In genomic region chr4:148154982-148155381, GRCm38 (mm10) we compare ENCODE assay signal across 11 mouse cellular contexts. TPM values are rescaled to one million over a fixed set of nuclear protein-coding genes. Genes with fewer than 3 reads are reported as not detected.
DNase-seq lines count a peak whose midpoint lies in the region; ATAC-seq and TF ChIP-seq lines count a peak whose summit lies in the region.
"Had no signal": no experiment of that assay in that cellular context is flagged by ENCODE, and none has a peak within 500 bp of the region (broad histone marks: within the 10 kb centered on the region; RNA-seq: fewer than 3 reads in every experiment).

No protein-coding gene starts in this region.

- H3K36me3 ChIP-seq in limb, embryonic 11.5 days (ENCODE audit: control insufficient read depth, insufficient read depth, low read length): no peaks in the 10 kb centered on the region
- H3K36me3 ChIP-seq in limb, embryonic 10.5 days: peaks cover 9% of the 10 kb centered on the region
- peaks cover 46% of the 10 kb centered on the region for H3K36me3 ChIP-seq in G1E (replicated peaks)
- H3K36me3 ChIP-seq: lung, embryonic 15.5 days had no signal

- 65% methylated on average over 3 of the region's 3 CpGs for WGBS in limb, embryonic 11.5 days
- WGBS in limb, embryonic 10.5 days: 70% methylated on average over 3 of the region's 3 CpGs

- H3K9me3 ChIP-seq in limb, embryonic 11.5 days (ENCODE audit: control insufficient read depth, low read length): no peaks in the 10 kb centered on the region
- H3K9me3 ChIP-seq in limb, embryonic 10.5 days (replicated peaks): no peaks in the 10 kb centered on the region
- no peaks in the 10 kb centered on the region for H3K9me3 ChIP-seq in G1E (replicated peaks)
- H3K9me3 ChIP-seq: embryonic facial prominence, embryonic 13.5 days; lung, embryonic 15.5 days had no signal

- peak; percentile 44; the same call in 1 of the 2 replicates for TF ChIP-seq CTCF in G1E (IDR thresholded peaks at IDR 0.05; ENCODE audit: low read depth, low read length)

- H3K4me2 ChIP-seq in limb, embryonic 11.5 days (ENCODE audit: low read depth, severe bottlenecking): no peak overlapping the region
- H3K4me2 ChIP-seq: embryonic facial prominence, embryonic 13.5 days; lung, embryonic 15.5 days had no signal

- H3K9ac ChIP-seq in limb, embryonic 11.5 days (ENCODE audit: low read length): no peak overlapping the region
- H3K9ac ChIP-seq: embryonic facial prominence, embryonic 13.5 days; lung, embryonic 15.5 days had no signal

- no peak overlapping the region for H3K27ac ChIP-seq in limb, embryonic 11.5 days (replicated peaks; ENCODE audit: low read depth, low read length)
- no peak overlapping the region for H3K27ac ChIP-seq in limb, embryonic 10.5 days
- H3K27ac ChIP-seq: embryonic facial prominence, embryonic 13.5 days; lung, embryonic 15.5 days had no signal

- peaks cover 11% of the 10 kb centered on the region for H3K4me1 ChIP-seq in limb, embryonic 11.5 days (ENCODE audit: control insufficient read depth, insufficient read depth, low read length)
- H3K4me1 ChIP-seq in limb, embryonic 10.5 days: peaks cover 37% of the 10 kb centered on the region
- H3K4me1 ChIP-seq in G1E (ENCODE audit: insufficient read depth, low read depth, low read length): peaks cover 45% of the 10 kb centered on the region

- H3K27me3 ChIP-seq in limb, embryonic 11.5 days (ENCODE audit: control insufficient read depth, insufficient read depth, low read length): 0 out of 2 replicates have a peak, but pooled peaks cover 5% of the 10 kb centered on the region
- H3K27me3 ChIP-seq in limb, embryonic 10.5 days (ENCODE audit: low read depth, poor library complexity, severe bottlenecking): peaks cover 32% of the 10 kb centered on the region
- H3K27me3 ChIP-seq in G1E (ENCODE audit: insufficient read depth, low read length): no peaks in the 10 kb centered on the region

- DNase-seq in embryo, embryonic 11 days: peak; percentile 67
- no peak for DNase-seq in embryo, embryonic 9.5 days (ENCODE audit: extremely low spot score)
- DNase-seq in limb, embryonic 11.5 days (ENCODE audit: low spot score): peak; percentile 65
- DNase-seq in limb, embryonic 10.5 days (ENCODE audit: low spot score): no peak
- no peak for DNase-seq in G1E (ENCODE audit: low spot score)
- DNase-seq in kidney, postnatal 10 days: peak; percentile 68
- DNase-seq in adrenal gland, adult 2 months: no peak

- no peak for ATAC-seq in limb, embryonic 11.5 days (ENCODE audit: insufficient number of reproducible peaks, low FRiP score, low TSS enrichment, low read depth)
- ATAC-seq in G1E (ENCODE audit: extremely low read depth, insufficient number of reproducible peaks, low FRiP score, poor library complexity, severe bottlenecking): no peak
- ATAC-seq in activated CD4-positive, CD25-positive, alpha-beta regulatory T cell, adult 4 months: no peak

- no peak overlapping the region for H3K4me3 ChIP-seq in limb, embryonic 11.5 days (ENCODE audit: low read depth, low read length)
- no peak overlapping the region for H3K4me3 ChIP-seq in limb, embryonic 10.5 days
- H3K4me3 ChIP-seq in G1E (ENCODE audit: low read depth, low read length): no peak overlapping the region
- H3K4me3 ChIP-seq: embryonic facial prominence, embryonic 13.5 days; lung, embryonic 15.5 days had no signal

RNA-seq across cellular contexts. Expression of gene Fbxo6, which starts 3.0 kb away (rescaled TPM):
- 11.0 and 11.5 TPM in 2 replicates for polyA plus RNA-seq in limb, embryonic 11.5 days (2014; fragmentation: Nextera tagmentation; extraction: Ambion mirVana)
- 9.0 and 11.1 TPM in 2 replicates for polyA plus RNA-seq in limb, embryonic 10.5 days (2016; fragmentation: Nextera tagmentation; extraction: Ambion mirVana)
- 108 and 115 TPM in 2 replicates for total RNA-seq in G1E (2014; fragmentation: Nextera tagmentation)
- total RNA-seq in G1E (2017): 34.1 and 39.7 TPM in 2 replicates
- 57.1 and 63.0 TPM in 2 replicates for polyA plus RNA-seq in G1E (2012)
- 10 to 100 TPM; 45.8 to 66.9 TPM for total RNA-seq in adrenal gland, adult 2 months (2021)
- polyA plus RNA-seq in adrenal gland, adult 2 months (2012; rRNA removed): 102 and 123 TPM in 2 replicates
- 10 to 100 TPM; 48.2 to 57.2 TPM for polyA plus RNA-seq in activated CD4-positive, CD25-positive, alpha-beta regulatory T cell, adult 4 months (2017; shearing (Covaris generic))

RNA-seq across cellular contexts. Expression of gene Fbxo44, which starts 5.3 kb away (rescaled TPM):
- polyA plus RNA-seq in limb, embryonic 11.5 days (2014; fragmentation: Nextera tagmentation; extraction: Ambion mirVana): 10.4 and 12.2 TPM in 2 replicates
- polyA plus RNA-seq in limb, embryonic 10.5 days (2016; fragmentation: Nextera tagmentation; extraction: Ambion mirVana): 4.4 and 9.7 TPM in 2 replicates
- total RNA-seq in G1E (2014; fragmentation: Nextera tagmentation) (7.5 and 10.1 TPM in 2 replicates), G1E (2017) (5.0 and 6.6 TPM in 2 replicates)
- polyA plus RNA-seq in G1E (2012): 3.0 and 3.3 TPM in 2 replicates
- 10 to 100 TPM; 11.4 to 16.3 TPM for total RNA-seq in adrenal gland, adult 2 months (2021)
- 20.4 and 26.5 TPM in 2 replicates for polyA plus RNA-seq in adrenal gland, adult 2 months (2012; rRNA removed)
- 1 to 10 TPM in 1 of 2 experiments, under 1 TPM in 1; 0.29 to 6.2 TPM for polyA plus RNA-seq in activated CD4-positive, CD25-positive, alpha-beta regulatory T cell, adult 4 months (2017; shearing (Covaris generic))

RNA-seq across cellular contexts. Expression of gene Fbxo2, which starts 5.4 kb away (rescaled TPM):
- 0.58 and 1.0 TPM in 2 replicates for polyA plus RNA-seq in limb, embryonic 11.5 days (2014; fragmentation: Nextera tagmentation; extraction: Ambion mirVana)
- polyA plus RNA-seq in limb, embryonic 10.5 days (2016; fragmentation: Nextera tagmentation; extraction: Ambion mirVana): 0.49 and 0.65 TPM in 2 replicates
- total RNA-seq in G1E (2014; fragmentation: Nextera tagmentation): not detected in 2 replicates
- total RNA-seq in G1E (2017): 0.49 and 0.64 TPM in 2 replicates
- 0.12 and 0.44 TPM in 2 replicates for polyA plus RNA-seq in G1E (2012)
- 1 to 10 TPM; 3.6 to 9.5 TPM for total RNA-seq in adrenal gland, adult 2 months (2021)
- polyA plus RNA-seq in adrenal gland, adult 2 months (2012; rRNA removed): 2.5 and 5.9 TPM in 2 replicates
- polyA plus RNA-seq in activated CD4-positive, CD25-positive, alpha-beta regulatory T cell, adult 4 months (2017; shearing (Covaris generic)): not detected
- total RNA-seq: hematopoietic stem cell, adult 5-6 weeks had no signal

RNA-seq across cellular contexts. Expression of gene Draxin, which starts 24.5 kb away (rescaled TPM):
- 2.0 and 2.5 TPM in 2 replicates for polyA plus RNA-seq in limb, embryonic 11.5 days (2014; fragmentation: Nextera tagmentation; extraction: Ambion mirVana)
- 0.78 and 1.3 TPM in 2 replicates for polyA plus RNA-seq in limb, embryonic 10.5 days (2016; fragmentation: Nextera tagmentation; extraction: Ambion mirVana)
- total RNA-seq in G1E (2014; fragmentation: Nextera tagmentation) (not detected in 2 replicates), G1E (2017) (under 0.01 and 0.16 TPM in 2 replicates)
- polyA plus RNA-seq in G1E (2012): not detected in 2 replicates
- total RNA-seq in adrenal gland, adult 2 months (2021): under 1 TPM; 0.14 TPM
- 0.07 and 0.12 TPM in 2 replicates for polyA plus RNA-seq in adrenal gland, adult 2 months (2012; rRNA removed)
- under 1 TPM in 1 of 2 experiments, not detected in 1; 0.11 TPM for polyA plus RNA-seq in activated CD4-positive, CD25-positive, alpha-beta regulatory T cell, adult 4 months (2017; shearing (Covaris generic))
- total RNA-seq: hematopoietic stem cell, adult 5-6 weeks had no signal

RNA-seq across cellular contexts. Expression of gene Mad2l2, which starts 24.8 kb away (rescaled TPM):
- polyA plus RNA-seq in limb, embryonic 11.5 days (2014; fragmentation: Nextera tagmentation; extraction: Ambion mirVana): 91.8 and 104 TPM in 2 replicates
- 71.7 and 93.8 TPM in 2 replicates for polyA plus RNA-seq in limb, embryonic 10.5 days (2016; fragmentation: Nextera tagmentation; extraction: Ambion mirVana)
- total RNA-seq in G1E (2014; fragmentation: Nextera tagmentation) (25.1 and 40.0 TPM in 2 replicates), G1E (2017) (9.4 and 14.9 TPM in 2 replicates)
- 23.8 and 24.6 TPM in 2 replicates for polyA plus RNA-seq in G1E (2012)
- 10 to 100 TPM; 23.4 to 27.3 TPM for total RNA-seq in adrenal gland, adult 2 months (2021)
- 30.9 and 36.7 TPM in 2 replicates for polyA plus RNA-seq in adrenal gland, adult 2 months (2012; rRNA removed)
- polyA plus RNA-seq in activated CD4-positive, CD25-positive, alpha-beta regulatory T cell, adult 4 months (2017; shearing (Covaris generic)): 10 to 100 TPM; 39.2 to 48.2 TPM

Comparison
In these comparisons a context has a peak if more than half of its experiments do, and no peak if none do; other contexts are left out.
1. DNase-seq: peak in embryo, embryonic 11 days (single experiment), limb, embryonic 11.5 days (single experiment) and kidney, postnatal 10 days (single experiment); none in embryo, embryonic 9.5 days (single experiment), limb, embryonic 10.5 days (single experiment), G1E (single experiment) and adrenal gland, adult 2 months (single experiment).